Mouse (Mus musculus): ENCODE measurements around the gene Slc5a6. TPM values are rescaled to one million over a fixed set of nuclear protein-coding genes. Genes with fewer than 3 reads are reported as not detected.
"Not testable (repeated sequence)": the region's sequence is repeated elsewhere in the genome, so short reads cannot be mapped to it uniquely, and the experiment has no call there.

Slc5a6 gene
- total RNA-seq, 2 experiments from 2014 or later: 12.4 to 13.5 TPM

- no peak for DNase-seq
Measured at GRCm38 (mm10) chr5:31069810-31070209, 21.1 kb upstream of the Slc5a6 start.

GRCm38 (mm10) chr5:31055216-31056140, 6.8 kb upstream of the Slc5a6 start:
- no peak for DNase-seq

- DNase-seq: peak; percentile 97
Measured at GRCm38 (mm10) chr5:31054261-31055215, 5.8 kb upstream of the Slc5a6 start, which contains the start of gene Cad. Gene Cad, plus strand, starts transcription at chr5:31054780.

DNA sequence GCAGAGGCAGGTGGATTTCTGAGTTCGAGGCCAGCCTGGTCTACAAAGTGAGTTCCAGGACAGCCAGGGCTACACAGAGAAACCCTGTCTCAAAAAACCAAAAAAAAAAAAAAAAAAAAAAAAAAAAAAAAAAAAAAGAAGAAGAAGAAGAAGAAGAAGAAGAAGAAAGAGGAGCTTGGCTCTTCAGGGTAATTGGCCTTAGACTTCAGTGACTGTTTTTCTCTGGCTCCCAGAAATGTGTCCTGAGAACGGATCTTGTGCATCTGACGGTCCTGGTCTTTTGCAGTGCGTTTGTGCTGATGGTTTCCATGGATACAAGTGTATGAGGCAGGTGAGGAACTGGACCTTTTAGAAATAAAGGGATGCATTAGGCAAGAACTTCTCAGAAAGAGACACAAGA, 5.0 kb upstream of the Slc5a6 start:
- not testable (repeated sequence) for DNase-seq

DNA sequence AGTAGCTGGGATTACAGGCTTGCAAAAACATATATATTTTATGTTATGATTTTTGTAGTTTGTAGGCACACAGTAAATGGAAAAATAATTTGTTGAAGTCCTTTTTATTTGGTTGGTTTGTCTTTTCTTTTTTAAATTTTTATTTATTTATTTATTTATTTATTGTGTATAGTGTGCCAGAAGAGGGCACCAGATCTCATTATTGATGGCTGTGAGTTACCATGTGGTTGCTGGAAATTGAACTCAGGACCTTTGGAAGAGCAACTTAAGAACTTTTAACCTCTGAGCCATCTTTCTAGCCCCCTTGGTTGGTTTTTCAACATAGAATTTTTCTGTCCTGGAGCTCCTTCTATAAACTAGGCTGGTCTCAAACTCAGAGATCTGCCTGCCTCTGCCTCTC, 1.7 kb upstream of the Slc5a6 start:
- no peak for DNase-seq

DNA sequence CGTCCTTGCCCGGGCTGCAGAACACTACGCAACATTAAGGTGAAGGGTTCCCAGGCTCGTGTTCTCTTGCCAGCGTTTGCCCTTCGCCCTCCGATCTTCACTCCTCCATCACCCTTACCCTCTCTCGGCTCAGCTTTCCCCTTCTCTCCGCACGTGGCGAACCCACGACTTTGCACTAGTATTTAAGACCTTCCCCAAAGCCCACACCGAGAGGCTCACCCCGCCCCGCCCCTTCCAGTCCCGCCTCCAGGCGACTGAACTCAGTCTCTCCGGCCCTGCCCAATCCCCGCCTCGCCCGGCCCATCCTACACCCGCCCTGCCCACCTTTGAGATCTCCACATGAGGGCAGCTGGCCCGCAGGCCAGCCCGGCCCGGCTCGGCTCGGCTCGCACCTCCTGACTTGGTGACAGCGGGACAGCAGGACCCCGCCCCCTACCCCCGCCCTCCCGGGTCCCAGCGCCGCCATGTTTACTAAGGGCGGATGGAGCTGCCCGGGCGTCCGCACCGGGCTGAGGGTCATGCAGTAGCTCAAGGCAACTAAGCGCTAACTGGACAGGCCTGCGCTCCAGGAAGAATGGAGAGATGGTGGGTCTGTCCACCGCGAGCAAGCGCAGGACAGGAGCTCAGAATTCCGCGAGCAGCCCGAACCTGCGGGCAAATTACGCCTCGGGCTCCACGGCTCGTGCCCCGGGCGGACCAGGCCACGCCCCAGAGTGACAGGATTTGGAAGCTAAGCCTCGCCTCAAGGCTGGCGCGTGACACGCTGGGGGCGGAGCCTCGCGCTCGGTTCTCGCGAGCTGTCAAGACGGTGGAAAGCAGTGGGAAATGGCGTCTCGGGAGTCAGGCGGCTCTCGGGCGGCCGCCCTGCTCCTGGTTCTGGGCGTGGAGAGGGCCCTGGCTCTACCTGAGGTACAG, 619 bp downstream of the Slc5a6 start, which contains the start of gene Atraid:
Gene Atraid (plus strand): TSS at position 465 of the 915 bp plus-strand sequence.
- DNase-seq: peak; percentile 99

DNA sequence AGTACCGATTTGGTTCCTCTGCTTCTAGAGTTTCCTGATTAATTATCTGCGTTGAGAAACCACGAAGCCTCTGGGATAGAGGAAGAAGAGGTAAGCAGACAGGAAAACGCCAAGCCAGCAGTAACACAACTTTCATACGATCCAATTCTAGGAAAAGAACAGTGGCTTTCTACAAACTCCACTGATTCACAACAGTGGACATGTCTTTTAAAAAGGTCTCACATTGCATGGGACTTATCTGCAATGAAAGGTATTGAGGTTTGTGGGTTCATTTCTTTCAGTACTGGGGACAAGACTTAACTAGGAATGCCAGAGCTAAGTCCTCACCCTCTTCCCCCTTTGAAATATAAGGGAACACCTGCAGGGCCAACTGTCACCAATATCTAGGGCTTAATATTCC, 1.6 kb downstream of the Slc5a6 start:
- no peak for DNase-seq

DNA sequence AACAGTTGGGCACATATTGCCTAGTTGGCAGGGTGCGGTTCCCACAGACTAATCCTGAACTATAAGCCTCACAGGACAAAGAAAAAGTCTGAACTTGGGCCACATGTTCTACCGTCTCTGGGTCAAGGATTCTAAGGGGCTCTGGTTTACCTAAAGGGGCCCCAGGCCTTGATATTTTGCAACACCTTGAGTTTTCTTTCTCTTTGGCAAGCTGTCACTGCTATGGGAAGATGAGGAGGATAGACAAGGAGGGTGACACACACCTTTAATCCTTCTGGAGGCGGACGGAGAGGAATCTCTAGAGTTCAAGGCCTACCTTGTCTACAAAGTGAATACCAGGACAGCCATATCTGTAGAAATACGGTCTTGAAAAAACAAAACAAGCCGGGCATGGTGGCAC, 2.3 kb downstream of the Slc5a6 start:
- no peak for DNase-seq

DNA sequence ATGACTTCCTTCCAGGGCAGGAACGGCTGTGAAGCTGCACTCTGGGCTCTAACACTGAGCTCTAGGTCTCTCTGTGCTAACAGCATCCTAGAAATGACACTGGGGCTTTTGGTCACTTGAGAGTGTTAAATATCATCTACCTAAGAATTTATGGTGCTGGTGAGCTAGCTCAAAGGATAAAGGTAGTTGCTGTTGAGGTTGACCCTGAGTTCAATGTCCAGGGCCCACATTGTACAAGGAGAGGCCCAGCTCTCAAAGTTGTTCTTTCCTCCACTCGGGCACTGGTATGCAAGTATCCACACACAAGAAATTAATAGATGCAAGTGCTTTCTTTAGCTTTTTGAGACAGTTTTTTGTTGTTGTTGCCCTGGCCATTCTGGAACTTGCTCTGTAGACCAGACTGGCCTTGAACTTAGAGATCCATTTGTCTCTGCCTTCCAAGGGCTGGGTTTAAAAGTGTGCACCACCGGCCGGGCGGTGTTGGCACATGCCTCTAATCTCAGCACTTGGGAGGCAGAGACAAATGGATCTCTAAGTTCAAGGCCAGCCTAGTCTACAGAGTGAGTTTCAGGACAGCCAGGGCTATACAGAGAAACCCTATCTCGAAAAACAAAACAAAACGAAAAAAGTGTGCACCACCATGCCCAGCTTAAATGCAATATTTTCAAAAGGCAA, 10.4 kb downstream of the Slc5a6 start:
- DNase-seq: no peak

GRCm38 (mm10) chr5:31036556-31036955, 12.2 kb downstream of the Slc5a6 start:
- DNase-seq: not testable (repeated sequence)

GRCm38 (mm10) chr5:31034669-31035068, 14.1 kb downstream of the Slc5a6 start:
- no peak for DNase-seq

DNA sequence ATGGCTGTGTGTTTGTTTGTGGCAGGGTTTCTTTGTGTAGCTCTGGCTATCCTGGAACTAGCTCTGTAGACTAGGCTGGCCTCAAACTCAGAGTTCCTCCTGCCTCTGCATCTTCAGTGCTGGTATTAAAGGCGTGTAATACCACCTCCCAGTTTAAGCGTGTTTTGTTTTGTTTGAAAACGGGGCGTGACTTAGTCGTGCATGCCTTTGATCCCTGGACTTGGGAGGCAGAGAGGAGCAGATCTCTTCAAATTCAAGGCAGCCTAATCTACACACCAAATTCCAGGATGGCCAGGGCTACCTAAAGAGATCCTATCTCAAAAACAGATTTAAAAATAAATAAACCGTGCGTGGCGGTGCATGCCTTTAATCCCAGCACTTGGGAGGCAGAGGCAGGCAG, 17.2 kb downstream of the Slc5a6 start:
- DNase-seq: no peak

DNA sequence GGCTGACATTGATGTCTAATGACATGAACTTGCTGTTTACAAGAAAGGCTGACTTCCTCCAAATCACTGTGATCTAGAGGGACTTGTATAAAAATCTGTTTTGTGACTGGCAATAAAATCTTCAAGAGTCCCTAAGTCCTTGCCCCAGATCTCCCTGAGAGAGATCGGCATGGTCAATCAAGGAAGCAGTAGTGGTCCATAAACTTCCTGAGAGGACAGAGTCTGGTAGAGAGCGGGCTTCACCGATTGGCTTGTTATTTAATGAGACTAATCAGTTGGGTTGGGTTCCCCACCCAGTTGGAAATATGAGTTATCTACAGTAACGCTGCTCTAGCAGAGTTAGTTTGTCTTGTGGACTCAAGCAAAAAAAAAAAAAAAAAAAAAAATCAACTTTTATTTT, 17.8 kb downstream of the Slc5a6 start:
- no peak for DNase-seq

- peak; percentile 20 to 40 for DNase-seq
Measured at GRCm38 (mm10) chr5:31024641-31025040, 24.1 kb downstream of the Slc5a6 start.

GRCm38 (mm10) chr5:31023254-31023653, 25.5 kb downstream of the Slc5a6 start:
- DNase-seq: no peak

- DNase-seq: no peak
Measured at GRCm38 (mm10) chr5:31022690-31023089, 26.0 kb downstream of the Slc5a6 start.

GRCm38 (mm10) chr5:31021790-31022189, 26.9 kb downstream of the Slc5a6 start:
- not testable (repeated sequence) for DNase-seq

DNA sequence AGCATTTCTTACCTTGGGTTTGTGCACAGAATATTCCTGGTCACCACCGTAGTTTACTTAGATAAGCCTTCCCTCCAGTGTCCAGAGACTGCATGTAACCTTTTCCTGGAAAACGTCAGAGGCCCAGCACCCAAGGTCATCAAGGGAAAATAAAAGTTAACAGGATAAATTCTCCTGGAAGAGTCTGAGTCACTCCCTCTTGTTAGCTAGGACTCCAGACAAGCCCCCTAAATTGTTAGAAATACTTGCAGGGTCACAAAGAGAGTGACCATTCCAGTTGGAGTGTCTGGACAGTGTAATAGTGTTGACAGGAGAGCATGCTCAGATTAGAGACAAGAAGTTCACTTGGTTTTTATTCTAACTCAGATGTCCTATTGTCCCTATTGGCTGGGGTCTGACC, 32.8 kb downstream of the Slc5a6 start:
- DNase-seq: peak; percentile 5 to 7

DNA sequence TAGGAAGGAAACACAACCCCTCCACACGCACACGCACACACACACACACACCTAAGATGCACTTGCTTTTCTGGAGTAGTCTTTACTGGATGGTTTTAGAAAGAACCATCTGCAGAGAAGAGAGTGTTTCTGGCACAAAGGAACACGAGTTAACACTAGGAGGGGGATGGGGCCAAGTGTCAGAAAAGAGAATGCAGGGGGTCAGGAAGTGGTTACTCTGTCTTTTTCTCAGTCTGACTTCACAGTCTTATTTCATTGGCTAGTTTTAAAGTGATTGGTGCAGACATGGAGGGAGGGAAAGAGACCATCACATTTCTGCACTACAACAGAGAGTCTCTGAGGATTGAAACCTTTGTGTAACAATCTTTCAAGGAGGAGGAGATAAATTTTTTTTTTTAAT, 36.0 kb downstream of the Slc5a6 start:
- DNase-seq: no peak

DNA sequence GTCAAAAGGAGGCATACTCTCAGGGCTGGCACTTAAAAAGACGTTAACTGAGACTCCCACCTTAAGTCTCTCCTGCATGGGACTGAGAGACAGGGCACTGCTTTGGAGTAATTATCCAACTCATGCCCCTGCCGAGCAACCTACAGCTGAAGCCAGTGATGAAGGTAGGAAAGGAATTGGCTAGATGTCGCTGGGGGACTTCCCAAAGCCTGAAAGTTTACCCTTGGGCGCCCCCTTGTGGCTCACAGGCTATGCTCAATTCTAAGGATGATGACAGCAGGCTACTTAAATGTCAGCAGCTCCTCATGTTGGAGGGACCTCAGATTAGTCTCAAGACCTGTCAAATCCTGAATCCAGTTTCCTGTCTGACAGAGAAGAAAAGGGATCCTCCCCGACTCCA, 44.5 kb downstream of the Slc5a6 start:
- DNase-seq: peak; percentile 81 to 95

GRCm38 (mm10) chr5:31001560-31001959, 47.2 kb downstream of the Slc5a6 start:
- no peak for DNase-seq
